Mouse (Mus musculus) regulatory T cell (primary cell): ENCODE results near the gene Ttc36.
"Not testable (repeated sequence)": the region's sequence is repeated elsewhere in the genome, so short reads cannot be mapped to it uniquely, and the experiment has no call there.

Source experiments
- in situ Hi-C: fragments of 300-600 bp; cut with MboI, MseI; formaldehyde crosslinking; loops from one replicate; pipeline ENCODE4 v1.15.1; 2025; ENCODE audit warnings: high pct_unique_total_duplicates

The Ttc36 gene

DNA sequence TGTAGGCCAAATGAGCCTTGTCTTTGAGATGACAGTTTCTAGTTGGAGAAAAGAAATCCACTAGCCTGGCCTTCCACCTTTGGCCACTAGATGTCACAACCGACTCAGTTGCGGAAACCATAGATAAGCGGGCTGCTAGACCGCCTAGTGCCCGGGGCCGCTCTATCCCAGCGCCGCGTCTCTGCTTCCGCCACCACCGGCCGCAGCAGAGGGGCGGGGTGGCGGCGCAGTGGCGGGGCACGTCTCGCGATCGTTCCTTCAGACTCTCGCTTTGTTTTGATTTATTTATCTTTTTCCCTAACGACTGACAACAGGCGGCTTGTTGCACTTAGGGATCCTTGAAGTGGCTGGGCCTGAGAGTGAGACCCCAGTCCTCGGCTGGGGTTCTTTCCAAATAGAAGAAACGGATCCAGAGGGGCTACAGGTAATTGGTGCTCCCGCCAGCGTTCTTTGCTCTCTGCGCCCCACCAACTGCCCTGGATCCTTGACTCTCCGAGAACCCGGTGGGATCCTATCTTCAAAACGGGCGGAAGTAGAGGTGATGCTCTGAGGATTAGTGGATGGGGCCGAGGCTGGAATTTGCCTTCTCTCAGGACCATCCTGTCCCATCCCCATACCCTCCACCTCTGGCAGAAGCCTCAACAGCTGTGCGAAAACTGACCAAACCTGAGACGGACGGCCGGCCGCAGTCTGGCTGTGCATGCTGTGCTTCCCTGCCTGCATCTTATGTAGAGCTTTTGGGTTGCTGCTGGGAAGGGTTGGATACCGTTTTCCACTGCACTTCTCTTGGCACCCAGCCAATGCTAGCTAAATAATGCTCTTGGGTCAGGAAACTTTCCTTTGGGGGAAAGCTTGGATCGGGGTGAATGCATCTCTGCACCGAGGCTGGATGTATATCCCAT is 29.9 kb downstream of the Ttc36 start:
- in situ Hi-C loops, result no loop called here

- in situ Hi-C loops, result no loop called here
Observed at GRCm38 (mm10) chr9:44772392-44772749, 30.5 kb downstream of the Ttc36 start.

DNA sequence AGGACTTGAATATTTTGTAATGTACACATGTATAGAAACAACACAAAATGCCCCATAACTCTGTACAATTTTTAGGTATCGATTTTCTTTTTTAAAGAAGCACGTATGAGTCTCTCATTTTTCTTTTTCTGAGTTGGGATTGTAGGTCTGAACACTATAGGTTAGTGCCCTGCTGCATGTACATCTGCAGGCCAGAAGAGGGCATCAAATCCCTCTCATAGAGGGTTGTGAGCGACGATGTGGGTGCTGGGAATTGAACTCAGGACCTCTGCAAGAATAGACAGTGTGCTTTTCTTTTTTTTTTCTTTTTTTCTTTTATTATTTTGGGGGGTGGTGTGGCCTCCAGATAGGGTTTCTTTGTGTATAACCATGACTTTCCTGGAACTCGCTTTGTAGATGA is 31.5 kb downstream of the Ttc36 start:
- in situ Hi-C loops, result no loop called here

DNA sequence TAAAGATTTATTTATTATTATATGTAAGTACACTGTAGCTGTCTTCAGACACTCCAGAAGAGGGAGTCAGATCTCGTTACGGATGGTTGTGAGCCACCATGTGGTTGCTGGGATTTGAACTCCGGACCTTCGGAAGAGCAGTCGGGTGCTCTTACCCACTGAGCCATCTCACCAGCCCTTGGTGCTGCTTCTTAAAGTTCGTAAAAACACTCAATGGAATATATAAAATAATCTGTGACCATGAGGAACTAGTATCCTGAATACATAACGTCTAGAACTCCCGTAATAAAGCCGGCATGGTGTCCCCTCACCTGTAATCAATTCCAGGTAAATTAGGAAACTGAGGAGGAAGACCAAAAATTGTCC is 34.9 kb downstream of the Ttc36 start:
- in situ Hi-C loops, result not testable (repeated sequence)

- in situ Hi-C loops, result no loop called here
Observed at GRCm38 (mm10) chr9:44767101-44768028, 35.5 kb downstream of the Ttc36 start, which contains the start of the genes Arcn1 and Ift46. TSS of gene Arcn1 (minus strand) at chr9:44767845. TSS of gene Ift46 (plus strand) at chr9:44767908.

- in situ Hi-C loops, result no loop called here
Observed at GRCm38 (mm10) chr9:44760873-44761272, 42.0 kb downstream of the Ttc36 start.
